Mouse (Mus musculus) layer of hippocampus, postnatal 14 days (tissue): ENCODE results near the gene Usp32. TPM values are rescaled to one million over a fixed set of nuclear protein-coding genes. Genes with fewer than 3 reads are reported as not detected.

ENCODE experiments used
- DNase-seq, 2 experiments: peaks; one replicate each; pipeline ENCODE4 v3.0.0; 2021 to 2022; ENCODE audit warnings: low spot score in 2 of 2, mixed read lengths in 1 of 2
- total RNA-seq, 2 experiments: library from RNA; stranded (reverse); gene quantifications; 2 replicates each; pipeline ENCODE4 v1.2.3; 2021

Gene Usp32
- total RNA-seq, 2 experiments from 2014 or later = 76.2 to 86.3 TPM

DNA sequence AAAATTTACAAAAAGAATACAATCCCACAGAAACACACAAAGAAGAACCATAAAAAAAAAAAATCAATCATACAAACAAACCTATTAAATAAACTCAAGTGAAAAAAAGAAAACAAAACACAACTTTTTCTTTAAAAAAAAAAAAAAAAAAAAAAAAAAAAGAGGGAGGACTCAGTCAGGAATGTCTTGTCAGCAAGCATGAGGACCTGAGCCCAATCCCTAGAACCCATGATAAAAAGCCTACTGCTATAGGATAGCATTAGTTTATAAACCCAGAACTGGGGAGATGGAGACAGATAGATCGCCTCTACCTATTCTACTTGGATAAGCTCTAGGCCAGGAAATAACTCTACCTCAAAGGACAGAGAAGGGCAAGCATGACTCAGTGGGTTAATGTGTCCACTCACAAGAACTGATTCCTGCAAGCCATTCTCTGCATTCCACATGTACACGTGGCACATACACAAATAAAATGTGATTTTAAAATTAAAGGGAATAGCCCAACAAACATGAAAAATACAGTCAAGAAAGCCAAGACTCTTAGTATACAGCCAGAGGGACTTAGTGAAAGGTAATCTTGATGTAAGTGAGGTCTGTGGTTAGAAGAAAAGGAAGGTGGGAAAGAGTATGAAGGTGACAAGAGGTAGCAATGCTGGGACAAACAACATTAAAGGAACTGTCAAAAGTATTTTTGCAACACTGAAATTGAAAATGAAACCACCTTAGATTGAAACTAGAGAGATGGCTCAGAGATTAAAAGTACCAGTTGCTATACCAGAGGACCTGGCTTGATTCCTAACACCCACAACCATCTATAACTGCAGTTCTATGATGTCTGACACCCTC lies 13.5 kb downstream of the Usp32 start:
- no peak for DNase-seq

DNA sequence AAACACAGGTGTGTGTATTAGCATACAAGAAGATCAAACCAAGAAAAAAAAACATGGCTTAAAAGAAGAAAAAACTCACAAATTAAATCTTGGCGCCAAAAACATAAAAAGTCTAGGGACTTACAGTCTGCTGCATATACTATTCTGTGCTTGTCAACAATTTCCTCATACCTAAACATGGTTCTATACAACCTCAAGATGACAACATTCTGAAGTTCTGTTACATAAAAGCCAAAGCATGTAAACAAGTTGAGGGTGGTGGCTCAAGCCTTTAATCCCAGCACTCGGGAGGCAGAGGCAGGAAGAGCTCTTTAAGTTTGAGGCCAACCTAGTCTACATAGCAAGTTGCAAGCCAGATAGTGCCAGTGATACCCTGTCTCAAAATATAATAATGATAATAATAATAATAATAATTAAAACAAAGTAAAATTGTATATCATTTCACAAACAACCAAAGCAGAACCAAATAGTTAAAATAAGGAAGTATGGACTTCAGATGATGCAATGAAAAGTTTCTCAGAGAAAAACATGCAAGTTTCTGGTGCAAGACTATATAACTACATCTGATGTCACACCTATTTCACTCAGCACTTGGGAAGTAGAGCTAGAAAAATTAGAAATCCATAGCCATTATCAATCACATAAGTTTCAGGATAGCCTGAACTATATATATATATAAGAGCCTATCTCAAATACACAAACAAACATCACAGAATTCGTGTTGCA lies 16.5 kb downstream of the Usp32 start:
- DNase-seq = no peak

DNA sequence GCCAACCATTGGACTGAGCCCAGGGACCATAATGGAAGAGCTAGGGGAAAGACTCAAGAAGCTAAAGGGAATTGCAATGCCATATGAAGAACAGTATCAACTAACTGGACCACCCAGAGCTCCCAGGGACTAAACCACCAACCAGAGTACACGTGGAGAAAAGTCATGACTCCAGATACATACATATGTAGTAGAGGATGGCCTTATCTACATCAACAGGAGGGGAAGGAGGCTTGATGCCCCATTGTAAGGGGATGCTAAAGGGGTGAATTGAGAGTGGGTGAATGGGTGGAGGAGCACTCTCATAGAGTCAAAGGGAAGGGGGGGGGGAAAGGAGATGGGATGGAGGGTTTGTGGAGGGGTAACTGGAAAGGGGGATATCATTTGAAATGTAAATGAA lies 17.9 kb downstream of the Usp32 start:
- DNase-seq = no peak

DNA sequence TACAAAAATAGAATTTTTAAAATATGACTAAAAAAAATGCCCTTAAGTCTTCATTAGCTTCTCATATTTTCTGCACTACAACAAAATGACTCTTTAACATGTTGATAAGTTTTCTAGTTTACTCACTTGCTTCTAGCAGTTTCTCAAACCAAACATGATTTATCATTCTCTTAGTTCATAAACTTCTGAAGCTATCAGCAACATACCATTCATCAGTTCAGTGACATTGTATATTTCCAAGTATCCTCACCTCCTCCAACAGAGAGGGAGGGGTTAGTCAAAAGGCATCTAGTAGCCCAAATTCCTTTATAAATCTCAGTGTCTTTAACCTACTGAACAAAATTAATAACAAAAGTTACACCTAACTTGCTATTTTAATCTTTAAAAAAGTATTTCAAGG lies 22.8 kb downstream of the Usp32 start:
- no peak for DNase-seq

DNA sequence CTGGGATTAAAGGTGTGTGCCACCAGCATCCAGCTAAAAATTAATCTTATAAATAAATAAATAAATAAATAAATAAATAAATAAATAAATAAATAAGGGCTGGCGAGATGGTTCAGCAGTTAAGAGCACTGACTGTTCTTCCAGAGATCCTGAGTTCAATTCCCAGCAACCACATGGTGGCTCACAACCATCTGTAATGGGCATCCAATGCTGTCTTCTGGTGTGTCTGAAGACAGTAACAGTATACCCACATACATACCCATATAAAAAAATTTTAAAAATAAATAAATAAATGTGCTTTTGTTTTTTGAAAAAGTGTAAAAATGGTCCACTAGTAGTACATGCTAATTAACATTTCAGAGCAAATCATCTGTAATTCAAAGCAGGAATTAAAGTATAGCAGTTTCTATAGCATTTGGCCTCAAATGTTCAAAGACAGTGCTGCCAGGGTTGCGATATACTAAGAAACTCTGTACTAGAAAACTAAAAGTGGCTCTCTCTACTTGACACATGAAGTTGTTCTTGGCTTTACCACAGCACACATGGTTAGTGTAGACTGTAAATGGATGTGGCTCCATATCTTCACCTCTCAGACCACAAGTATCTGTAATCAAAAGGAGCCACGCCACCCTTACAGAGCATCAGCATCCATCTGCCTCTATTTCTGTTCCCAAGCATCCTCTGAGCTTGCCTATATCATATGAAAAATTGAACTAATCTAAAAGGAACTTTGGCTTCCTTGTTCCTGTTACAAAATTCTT lies 23.7 kb downstream of the Usp32 start:
- no peak for DNase-seq

DNA sequence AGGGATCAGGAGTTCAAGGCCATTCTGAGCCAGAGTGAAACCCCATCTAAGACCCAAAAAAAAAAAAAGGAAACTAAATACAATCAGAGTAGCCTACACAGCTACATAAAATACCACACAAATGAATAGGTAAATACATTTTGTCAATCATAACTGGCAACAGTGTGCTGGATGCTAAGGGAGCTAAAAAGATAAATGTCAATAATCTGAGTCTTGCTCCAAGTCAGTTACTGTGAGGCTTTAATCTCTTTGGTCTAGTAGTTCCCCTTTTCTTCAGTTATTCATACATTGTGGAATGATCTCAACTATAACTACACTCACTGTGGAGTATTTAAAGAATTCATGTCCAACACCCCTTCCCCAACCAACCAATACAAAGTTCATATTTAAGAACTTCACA lies 30.0 kb downstream of the Usp32 start:
- DNase-seq = no peak

DNA sequence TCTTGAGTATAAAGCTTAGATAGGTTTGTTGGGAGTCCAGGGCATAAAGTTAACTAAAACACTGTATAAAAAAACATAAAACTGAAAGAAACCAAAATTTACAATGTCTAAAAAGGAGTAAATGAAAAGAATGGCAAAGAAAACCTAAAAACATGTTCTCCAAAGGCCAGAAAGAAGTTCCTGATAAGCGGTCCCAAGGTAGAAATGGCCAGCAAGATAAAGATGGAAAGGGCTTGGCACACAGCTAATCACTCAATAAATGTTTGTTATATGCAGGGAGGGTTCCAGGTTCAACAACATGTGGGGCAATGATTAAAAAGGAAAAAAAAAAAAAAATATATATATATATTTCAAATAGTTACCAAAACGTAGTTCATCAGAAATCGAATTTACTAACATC lies 32.7 kb downstream of the Usp32 start:
- no peak for DNase-seq

DNA sequence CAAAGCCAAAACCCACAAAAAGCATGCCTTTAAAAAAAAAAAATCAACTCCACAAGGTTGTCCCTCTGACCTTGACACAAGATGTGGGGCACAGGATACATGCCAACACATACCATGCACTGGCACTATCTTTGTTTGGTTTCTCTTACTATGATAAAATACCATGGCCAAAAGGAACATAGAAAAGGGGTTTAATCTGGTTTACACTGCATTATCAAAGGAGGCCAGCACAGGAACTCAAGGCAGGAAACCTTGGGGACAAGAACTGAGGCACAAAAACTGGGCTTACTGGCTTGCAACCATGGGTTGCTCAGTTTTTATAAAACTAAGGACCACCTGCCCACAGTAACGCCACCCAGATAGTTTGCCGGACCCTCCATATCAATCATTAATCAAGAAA lies 34.1 kb downstream of the Usp32 start:
- DNase-seq = no peak

DNA sequence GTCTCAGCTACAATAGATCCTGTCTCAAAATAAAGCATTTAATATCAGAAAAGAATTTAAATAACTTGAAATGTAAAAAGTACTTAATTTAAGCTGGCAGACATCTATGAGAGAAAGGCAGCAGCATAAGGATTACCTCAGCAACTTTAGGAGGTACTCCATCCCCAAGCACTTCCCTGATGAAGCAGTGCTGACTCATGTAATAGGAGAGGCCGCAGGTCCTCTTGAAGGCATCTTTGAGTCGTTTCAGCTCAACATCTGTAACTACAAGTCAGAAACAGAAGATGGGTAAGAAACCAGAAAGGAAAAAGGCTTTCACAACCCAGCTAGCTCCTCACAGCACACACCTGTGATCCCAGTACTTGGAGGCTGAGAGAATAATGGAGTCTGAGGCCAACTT lies 36.2 kb downstream of the Usp32 start:
- no peak for DNase-seq

DNA sequence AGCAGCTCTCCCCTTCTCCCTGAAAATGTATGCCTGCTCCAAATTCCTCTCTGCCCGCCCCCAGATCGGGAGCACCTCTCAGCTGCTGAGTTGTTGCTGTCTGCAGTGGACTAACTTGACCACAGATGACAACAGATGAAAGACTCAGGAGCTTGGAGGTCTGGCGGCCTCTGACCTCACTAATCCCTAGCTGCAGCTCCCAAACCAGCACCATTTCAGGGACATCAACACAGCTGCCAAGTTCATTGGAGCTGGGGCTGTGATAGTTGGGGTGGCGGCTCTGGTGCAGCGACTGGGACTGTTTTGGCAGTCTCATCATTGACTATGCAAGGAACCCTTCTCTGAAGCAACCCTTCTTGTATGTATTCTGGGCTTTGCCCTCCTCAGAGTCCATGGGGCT lies 44.8 kb downstream of the Usp32 start:
- no peak for DNase-seq

DNA sequence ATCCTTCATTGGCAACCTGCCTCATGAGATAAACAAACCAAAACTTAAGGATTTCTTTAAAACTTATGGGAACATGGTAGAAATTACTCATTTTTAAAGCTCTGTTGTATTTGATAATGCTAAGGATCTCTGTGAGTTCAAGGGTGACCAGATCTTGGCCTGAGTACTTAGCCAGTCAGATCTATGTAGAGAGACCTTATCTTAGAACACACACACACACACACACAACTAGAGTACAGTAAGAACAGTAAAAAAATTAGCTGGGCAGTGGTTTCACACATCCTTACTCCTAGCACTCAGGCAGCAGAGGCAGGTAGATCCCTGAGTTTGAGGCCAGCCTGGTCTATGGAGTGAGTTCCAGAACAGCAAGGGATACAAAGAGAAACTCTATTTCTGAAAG lies 53.7 kb downstream of the Usp32 start:
- no peak for DNase-seq

DNA sequence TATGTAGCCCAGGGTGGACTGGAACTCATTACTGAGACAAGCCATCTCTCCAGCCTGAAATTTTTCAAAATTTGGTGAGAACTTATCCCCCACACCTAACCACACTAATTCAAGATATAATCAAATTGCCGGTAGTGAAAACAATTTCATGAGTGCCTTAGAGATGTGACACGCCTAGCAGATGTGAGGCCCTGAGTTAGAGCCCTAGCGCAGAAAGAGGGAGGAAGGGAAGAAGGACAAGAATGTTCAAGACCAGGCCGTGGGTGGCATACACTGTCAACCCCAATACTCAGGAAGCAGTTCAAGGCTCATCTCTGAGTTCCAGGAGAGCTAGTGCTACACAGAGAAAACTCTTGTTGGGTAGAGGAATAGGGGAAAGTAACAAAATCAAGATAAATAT lies 72.1 kb downstream of the Usp32 start:
- no peak for DNase-seq

DNA sequence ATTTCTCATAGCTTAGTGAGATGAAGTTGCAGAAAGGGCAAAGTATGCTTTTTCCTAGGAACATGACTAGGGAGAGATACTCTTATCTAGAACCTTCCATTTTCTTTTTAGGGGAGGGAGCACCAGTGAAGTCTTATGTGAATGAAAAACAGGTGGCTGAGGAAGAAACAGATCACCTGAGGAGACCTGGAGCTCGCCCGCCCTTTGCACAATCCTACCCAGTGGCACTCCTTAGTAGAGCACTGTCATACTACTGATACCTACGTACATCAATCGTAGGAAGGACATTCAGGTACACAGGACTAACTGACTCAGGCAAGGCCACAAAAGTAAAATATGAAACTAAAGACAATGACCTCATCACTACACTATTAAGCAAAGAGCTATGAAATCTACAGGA lies 81.4 kb downstream of the Usp32 start:
- DNase-seq = no peak

DNA sequence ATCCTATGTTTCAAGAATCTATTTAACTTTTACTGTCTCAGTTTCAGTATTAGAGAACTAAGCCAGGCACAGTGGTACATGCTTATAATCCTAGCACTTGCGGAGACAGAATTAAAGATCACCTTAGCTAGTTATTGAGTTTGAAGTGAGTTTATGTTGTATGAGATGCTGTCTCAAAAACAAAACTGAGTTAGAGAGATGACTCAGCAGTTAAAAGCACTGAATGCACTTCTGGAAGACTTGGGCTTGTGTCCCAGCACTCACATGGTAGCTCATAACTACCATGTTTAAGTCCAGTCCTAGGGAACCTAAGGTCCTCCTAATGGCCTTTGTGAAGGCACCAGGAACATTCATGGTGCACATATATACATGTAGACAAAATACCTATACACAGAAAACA lies 82.4 kb downstream of the Usp32 start:
- DNase-seq = no peak

DNA sequence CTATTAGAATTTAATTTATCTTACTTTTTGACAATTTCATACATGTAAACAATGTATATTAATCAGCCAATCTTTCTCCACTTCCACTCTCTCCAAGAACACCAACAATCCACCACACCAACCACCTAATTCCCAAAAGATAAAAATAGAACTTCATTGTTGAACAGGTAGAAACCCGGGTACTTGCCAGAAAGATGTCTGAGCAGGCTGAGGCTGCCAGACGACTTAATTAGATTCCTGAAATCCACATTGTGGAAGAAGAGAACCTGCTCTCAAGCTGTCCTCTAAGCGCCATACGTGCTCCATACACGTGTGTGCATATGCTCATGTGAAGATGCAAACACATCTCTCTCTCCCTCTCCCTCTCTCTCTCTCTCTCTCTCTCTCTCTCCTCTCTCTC lies 83.1 kb downstream of the Usp32 start:
- DNase-seq = no peak

DNA sequence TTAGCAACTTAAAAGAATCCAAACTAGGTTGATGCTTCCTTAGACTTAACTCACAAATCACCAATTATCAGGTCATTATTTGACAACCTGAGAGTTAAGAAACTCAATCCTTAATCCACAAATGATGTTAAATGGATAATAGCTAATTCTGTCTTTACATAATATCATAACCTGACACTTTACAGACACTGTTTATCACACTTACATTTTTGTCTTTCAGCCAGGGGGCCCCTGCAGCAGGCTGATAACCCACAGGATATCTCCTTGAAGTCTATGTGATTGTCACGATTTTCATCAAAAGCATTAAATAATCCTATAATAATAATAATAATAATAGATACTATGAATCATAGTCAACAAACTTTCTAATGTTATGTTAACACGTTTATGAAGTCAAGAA lies 84.4 kb downstream of the Usp32 start:
- no peak for DNase-seq

DNA sequence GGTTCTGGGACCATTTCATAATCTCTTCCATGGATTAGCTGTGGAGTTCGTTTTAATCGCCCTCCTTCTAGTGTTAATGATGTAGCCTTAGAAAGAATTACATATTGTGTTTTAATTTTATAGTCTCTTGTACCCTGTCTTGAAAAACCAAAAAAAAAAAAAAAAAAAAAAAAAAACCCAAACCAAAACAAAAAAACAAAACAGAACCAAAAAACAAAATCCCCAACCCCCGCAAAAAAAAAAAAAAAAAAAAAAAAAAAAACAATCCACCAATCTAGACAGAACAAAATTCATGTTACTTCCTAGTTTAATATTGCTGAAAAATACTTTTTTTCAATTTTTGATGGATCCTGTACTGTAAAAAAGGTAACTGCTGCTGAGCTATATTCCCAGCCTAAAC lies 100.7 kb downstream of the Usp32 start:
- DNase-seq = no peak

DNA sequence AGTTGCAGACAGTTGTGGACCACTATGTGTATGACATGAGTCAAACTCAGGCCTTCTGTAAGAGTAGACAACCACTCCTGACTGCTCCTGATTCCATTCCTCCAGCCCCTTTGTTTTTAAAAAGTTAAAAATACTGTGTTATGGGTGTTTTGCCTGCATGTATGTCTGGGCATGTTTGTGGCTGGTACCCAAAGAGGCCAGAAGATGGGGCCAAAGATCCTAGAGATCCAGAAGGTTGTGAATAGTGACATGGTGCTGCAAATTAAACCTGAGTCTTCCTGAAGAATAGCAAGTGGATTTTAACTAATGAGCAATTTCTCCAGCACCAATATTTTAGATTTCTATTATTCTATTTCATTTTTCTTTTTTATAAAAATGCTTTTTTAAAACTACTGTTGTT lies 126.8 kb downstream of the Usp32 start:
- no peak for DNase-seq

DNA sequence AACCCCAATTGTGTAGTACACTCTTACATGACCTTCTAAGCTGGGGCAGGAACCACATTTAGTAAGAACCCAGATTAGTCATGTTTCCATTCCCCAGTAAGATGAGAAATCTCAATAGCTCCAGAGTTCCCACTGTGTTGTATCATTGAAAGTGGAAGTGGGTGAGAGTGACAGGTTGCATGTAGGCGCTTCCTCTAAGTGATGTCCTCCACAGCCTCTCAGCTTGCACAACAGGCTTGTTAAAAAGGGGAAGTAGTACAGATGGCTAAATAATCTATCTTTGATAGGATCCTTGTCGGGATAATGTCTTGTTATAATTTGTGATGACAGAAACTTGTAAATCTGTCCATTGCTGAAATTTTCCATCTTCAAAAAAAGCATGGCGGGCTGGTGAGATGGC lies 136.4 kb downstream of the Usp32 start:
- DNase-seq = peak; percentile 9 to 61

DNA sequence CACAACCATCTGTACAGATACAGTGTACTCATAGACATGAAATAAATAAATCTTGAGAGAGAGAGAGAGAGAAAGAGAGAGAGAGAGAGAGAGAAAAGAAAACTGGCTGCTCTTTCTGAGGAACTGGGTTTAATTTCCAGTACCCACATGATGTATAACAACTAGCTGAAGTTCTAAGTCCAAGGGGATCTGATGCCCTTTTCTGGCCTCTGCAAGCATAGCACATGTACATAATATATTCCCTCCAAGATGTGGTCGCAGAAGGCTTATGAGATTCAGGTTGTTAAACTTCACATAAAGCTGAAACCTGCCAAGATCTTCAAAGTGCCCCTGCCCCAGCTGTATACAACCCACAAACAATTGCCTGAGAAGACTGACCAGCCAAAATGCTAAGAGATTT lies 144.7 kb downstream of the Usp32 start:
- no peak for DNase-seq

DNA sequence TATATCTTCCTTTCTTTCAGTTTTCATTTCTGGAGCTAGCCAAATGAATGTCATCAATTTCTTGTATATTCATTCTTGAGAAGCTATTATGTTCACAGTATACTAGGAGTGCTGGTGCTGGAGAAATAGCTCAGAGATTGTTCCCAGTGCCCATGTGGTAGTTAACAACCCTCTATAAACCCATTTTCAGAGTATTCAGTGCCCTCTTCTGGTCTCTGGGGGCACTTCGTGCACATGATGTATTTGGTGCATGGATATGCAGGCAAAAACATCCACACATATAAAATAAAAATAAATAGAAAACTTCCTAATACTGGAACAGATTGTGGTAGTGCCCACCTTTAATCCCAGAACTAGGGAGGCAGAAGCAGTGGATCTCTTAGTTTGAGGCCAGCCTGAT lies 147.0 kb downstream of the Usp32 start:
- DNase-seq = no peak

DNA sequence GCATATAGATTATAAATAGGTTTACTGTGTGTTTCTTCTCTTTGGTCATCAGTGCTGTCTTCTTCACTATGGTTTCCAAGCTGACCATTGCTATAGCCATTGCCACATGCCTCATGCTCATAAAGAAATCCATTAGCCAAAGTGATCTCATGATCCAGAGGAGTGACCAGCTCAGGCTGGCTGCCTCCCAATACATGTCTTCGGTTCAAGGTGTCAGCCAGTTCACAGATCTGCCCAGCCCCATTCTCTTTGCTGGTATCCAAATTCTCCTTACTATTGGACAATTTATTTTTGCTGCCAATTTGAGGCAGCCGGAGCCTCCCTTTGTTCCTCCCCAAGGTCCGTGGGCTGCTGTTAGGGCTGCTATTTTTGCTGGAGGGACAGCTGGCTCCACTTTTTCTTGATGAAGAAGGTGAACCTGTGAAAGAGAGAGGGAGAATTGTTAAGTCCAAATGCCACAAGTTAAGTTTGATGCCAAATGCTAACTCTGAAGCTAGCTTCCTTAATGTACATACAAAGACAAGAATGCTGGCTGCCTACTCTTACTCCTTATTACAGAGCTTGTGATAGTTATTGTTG lies 151.5 kb downstream of the Usp32 start:
- DNase-seq = no peak
